Mouse (Mus musculus) cortical plate, adult 2 months (tissue): ENCODE measurements around the gene Ccdc57.

ENCODE experiments used
- CTCF ChIP-seq: fragments of 200-500 bp; IDR thresholded peaks from 2 replicates; pipeline ENCODE4 v1.5.1; 2011; ENCODE audit warnings: mild to moderate bottlenecking, control low read depth, low read length; ENCODE audit not compliant: insufficient read depth; ENCODE audit errors: extremely low read depth
- POLR2A ChIP-seq: fragments of 200-500 bp; IDR thresholded peaks from 2 replicates; pipeline ENCODE4 v1.6.1; 2011; ENCODE audit warnings: mild to moderate bottlenecking, low read length, control low read depth; ENCODE audit not compliant: insufficient read depth; ENCODE audit errors: extremely low read depth

- TF ChIP-seq CTCF (no peak), POLR2A (no peak)
Observed at GRCm38 (mm10) chr11:120846725-120847475, 85.8 kb downstream of the Ccdc57 start.
